Mouse (Mus musculus): Measurements from ENCODE around the gene H2-DMb1.

The H2-DMb1 gene

DNA sequence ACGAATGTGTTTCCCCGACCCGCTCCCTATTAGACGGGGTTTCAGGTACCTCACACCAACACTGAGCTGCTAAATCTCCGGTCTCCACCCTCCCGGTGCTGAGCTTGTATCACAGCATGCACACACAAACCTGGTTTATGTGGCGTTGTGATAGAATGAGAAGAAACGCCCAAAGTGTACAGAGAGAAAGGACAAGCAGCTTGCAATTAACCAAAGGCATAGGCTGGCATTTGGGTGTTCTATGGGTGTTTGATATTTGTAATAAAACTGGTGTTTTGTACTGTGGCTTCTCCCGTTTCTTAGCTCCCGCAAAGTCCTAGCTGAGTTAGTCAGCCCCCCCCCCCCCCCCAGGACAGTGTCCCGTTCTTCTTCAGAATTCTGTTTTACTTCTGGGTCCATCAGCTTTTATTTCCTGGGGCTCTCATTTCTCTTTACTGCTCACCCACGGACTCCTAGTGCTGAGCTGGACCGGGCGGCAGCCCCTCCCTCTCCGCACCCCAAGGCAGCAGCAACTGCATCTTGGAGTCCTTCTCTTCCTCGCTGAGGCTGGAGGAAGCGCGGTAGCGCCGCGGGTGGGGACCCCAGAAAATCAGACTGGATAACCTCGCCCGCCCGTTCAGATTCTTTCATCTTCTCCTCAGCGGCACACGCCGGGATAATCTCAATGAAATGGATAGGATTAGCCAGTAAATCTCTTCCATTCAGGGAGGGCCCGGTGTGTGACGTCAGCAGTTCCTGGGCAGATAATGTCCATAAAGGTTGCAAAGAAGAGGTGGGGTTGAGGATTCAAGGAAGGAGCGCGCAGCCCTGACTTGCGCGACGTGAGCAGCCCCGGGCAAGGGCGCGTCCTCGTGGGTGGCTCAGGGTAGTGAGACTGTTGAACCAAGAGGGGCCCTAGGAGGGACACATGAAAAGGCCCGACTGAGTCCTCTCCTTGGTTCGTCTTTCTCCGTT is 44.3 kb downstream of the H2-DMb1 start, which contains the start of gene Psmb8:
TSS of gene Psmb8 (plus strand) at position 781 of the 954 bp plus-strand sequence.
- DNase-seq = peak; percentile 91

DNA sequence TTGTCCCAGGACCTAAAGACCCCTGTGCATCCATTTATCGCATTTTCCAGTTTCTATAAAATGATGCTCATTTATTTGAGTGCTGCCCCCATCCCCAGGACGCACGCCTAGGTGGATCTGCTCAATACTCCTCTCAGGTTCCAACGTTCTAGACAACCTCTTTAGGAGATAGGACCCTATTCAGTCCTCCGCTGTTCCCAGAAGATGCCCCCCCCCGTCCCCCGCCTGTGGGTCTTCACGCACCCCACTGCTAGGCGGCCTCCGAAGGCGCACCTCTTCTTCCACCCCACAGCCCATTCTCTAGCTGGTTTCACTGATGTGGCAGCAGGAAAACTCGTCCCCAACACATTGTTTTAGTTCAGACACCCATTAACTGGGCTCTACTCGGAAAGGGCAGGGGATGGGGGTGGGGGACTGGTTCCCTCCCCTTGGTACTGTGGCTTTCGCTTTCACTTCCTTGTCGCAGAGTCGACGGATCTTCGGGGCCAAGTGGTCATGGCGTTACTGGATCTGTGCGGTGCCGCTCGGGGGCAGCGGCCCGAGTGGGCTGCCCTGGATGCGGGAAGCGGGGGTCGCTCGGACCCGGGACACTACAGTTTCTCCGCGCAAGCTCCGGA is 45.1 kb downstream of the H2-DMb1 start:
- DNase-seq = peak; percentile 84

DNA sequence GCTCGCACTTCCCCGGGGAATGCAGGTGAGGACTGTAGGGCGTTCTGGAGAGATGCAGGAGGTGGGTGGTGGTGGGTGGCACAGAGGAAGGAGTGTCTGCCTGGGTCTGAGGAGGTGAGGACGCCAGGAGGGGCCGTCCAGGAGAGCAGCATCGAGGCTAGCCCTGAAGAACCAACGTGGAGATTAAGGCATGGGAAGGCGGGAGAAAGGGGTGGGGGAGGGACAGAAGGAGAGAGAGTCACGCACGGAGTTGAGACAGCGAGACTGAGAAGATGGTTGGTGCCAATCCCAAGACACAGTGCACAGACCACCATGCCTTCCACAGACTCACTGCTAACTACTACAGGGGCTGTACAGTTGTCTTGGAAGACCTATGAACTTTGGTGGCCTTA is 45.6 kb downstream of the H2-DMb1 start:
- DNase-seq = no peak

DNA sequence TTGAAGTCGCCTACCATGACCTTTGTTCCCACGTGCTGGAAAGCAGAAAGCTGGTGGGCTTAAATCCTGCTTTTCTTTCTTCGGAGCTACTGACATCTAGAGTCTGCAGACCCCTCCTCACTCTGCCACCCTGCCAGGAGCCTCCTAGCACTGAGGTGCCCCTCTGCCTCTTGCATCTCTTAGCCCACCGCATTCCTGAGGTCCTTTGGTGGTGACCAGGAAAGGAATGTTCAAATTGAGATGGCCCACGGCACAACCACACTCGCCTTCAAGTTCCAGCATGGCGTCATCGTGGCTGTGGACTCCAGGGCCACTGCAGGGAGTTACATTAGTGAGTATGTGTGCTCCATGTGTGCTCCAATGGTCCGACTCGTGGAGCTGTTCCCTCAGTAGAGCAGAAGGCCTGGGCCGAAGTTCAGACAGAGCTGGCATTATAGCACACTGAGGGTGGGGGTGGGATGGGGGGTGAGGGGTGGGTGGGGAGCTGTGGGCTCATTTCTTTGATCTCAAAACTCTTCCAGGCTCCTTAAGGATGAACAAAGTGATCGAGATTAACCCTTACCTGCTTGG is 46.3 kb downstream of the H2-DMb1 start:
- peak; percentile 34 for DNase-seq

DNA sequence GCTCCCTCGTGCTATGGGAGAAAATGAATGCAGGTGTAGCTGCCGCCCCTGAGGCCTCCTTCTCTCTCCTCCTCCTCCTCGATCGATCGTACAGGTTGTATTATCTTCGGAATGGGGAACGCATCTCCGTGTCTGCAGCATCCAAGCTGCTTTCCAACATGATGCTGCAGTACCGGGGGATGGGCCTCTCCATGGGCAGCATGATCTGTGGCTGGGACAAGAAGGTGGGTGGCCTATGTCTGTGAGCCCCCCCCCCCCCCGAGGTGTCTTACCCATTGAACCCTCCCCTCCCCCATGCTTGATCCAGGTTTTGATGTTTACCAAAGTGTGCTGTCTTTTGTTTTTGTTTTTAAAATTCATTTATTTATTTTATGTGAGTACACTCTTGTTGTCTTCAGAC is 47.2 kb downstream of the H2-DMb1 start:
- peak; percentile 38 for DNase-seq

DNA sequence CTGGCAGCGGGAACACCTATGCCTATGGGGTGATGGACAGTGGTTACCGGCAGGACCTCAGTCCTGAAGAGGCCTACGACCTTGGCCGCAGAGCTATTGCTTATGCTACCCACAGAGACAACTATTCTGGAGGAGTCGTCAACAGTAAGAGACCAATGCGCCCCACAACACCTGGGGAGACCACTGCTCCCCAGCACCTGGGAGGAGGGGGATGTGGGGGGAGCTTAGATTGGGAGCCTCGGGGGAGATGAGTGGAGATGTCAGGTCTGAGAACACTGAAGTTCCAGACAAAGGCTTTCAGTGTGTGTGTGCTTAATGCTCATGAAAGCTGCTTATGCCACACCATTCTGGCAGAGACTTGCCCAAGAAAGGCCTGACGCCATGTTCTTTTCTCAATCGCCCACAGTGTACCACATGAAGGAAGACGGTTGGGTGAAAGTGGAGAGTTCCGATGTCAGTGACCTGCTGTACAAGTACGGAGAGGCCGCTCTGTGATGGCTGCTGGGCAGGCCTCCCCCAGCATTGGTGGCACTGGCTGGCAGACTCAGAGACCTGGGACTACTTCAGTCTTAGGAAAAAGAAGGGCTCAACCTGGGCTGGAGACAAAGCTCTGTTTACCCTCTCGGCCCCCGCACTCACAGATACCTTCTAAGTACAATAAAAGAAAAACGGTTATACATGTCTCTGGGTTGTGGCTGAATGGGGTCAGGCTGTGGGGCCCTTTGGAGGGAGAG is 48.1 kb downstream of the H2-DMb1 start:
- peak; percentile 80 for DNase-seq

DNA sequence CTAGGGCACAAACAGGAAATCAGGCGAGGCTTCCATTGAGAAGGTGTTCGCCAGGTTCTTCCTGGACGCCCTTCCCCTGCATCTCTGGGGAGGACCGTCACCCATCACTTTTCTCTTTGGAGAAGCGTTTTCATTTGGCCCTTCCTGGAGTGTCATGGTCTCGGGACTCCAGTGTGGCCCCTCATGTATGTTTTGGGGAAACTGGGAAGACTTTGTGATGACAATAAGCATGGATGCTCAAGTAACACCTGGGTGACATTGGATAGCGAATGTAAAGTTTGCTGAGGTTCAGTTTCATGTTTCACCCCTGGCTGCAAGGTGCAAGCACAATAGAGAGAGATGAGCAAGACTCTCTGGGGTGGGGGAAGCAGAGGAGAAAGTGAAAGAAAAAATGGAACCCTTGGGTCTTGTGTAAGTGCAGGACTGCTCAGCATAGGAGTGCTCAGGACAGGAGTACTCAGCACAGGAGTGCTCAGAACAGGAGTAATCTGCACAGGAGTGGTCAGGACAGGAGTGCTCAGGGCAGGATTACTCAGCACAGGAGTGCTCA is 48.7 kb downstream of the H2-DMb1 start:
- DNase-seq = no peak

DNA sequence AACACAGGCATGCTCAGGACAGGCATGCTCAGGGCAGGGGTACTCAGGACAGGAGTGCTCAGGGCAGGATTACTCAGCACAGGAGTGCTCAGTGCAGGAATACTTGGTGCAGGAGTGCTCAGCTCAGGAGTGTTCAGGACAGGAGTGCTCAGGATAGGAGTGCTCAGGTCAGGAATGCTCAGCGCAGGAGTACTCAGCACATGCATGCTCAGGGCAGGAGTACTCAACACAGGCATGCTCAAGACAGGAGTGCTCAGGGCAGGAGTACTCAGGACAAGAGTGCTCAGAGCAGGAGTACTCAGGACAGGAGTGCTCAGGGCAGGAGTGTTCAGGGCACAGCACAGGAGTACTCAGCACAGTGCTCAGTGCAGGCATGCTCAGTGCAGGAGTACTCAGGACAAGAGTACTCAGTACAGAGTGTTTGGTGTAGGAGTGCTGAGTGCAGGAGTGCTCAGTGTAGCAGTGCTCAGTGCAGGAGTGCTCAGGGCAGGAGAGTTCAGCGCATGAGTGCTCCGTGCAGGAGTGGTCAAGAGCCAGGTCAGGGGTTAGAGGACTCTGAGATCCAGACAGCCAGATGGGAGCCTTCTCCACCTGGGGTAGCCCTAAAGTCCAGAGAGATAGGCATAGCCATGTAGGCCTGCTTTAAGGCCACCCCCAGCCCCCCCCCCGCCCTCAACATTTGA is 50.0 kb downstream of the H2-DMb1 start:
- no peak for DNase-seq

DNA sequence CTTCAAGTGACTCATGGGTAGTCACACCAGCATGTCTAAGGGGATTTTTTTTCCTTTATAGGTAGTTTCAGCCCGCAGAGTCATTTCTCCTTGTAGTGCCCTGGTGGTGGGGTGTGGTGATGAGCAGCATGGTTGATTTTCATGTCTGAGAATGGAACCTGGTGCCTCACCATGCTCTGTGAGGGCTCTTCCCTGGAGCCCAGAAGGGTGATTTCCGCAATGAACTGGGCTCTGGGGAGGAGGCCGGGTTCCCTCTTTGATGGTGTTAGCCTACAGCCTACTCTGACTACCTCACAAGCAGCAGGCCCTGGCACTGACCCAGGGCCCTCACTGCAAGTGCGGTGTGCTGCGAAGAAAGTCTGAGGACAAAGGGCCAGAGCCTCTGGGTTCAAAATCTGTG is 50.6 kb downstream of the H2-DMb1 start, which contains the start of gene Tap2:
TSS of gene Tap2 (plus strand) at position 84 of the 400 bp plus-strand sequence.
- DNase-seq = no peak

DNA sequence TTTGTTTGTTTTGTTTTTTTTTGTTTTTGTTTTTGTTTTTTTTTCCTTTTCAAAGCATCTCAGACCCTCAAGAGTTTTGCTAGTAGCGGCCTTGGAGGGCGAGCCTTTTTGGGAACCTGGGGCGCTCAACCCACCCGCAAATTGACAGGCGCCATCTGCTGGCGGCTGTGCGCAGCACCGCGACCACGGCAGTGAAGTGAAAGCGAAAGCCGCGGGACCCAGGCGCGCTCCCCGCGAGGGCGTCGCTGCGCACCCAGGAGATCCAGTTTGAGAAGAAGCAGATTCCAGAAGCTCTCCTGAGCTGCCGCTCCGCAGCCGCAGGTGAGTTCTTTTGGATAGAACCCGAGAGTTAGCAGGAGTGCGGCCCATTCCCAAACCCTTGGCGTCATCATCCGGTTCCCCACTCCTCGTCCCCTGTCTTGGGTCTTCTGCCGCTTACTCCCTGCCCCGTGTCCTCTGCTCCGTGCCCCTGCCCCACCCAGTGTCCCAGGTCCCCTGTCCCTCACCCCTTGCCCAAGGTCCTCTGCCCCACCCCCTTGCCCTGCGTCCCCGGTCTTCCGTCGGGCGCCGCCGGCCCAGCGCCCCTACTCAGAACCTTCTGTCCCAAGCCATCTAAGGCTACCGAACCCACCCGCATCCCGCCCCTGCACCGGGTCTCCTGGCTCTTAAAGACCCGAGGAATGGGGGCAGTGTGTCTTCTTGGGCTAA is 51.6 kb downstream of the H2-DMb1 start:
- DNase-seq = peak; percentile 96

DNA sequence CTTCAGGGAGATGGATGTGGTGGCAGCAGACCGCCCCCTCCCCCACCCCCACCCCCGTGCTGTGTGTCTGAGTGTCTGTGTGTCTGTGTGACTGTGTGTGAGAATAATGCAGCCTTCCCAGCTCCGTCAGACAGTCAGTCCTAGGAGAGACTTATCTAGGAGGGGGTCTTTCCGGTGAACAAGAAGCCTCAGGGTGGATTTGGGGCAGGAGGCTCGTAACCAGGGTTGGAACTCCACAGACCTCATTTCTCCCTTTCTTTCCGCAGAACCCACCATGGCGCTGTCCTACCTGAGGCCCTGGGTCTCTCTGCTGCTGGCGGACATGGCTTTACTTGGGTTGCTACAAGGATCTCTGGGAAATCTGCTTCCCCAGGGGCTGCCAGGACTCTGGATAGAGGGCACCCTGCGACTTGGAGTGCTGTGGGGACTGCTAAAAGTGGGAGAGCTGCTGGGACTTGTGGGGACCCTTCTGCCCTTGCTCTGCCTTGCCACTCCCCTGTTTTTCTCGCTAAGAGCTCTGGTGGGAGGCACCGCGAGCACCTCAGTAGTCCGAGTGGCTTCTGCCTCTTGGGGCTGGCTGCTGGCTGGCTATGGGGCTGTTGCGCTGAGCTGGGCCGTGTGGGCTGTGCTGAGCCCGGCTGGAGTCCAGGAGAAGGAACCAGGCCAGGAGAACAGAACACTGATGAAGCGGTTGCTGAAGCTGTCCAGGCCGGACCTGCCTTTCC is 52.3 kb downstream of the H2-DMb1 start:
- peak; percentile 73 for DNase-seq

DNA sequence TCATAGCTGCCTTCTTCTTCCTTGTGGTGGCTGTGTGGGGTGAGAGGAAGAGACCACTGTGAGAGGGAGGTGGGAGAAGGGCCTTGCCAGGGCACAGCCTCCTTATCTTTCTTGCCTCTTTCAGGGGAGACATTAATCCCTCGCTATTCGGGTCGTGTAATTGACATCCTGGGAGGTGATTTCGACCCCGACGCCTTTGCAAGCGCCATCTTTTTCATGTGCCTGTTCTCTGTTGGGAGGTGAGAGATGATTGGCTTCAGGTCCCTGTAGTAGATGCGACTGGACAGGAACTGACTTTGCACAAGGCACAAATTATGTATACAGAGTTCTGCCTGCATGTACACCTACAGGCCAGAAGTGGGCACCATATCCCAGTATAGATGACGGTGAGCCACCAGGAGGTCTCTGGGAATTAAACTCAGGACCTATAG is 52.9 kb downstream of the H2-DMb1 start:
- peak; percentile 65 for DNase-seq

DNA sequence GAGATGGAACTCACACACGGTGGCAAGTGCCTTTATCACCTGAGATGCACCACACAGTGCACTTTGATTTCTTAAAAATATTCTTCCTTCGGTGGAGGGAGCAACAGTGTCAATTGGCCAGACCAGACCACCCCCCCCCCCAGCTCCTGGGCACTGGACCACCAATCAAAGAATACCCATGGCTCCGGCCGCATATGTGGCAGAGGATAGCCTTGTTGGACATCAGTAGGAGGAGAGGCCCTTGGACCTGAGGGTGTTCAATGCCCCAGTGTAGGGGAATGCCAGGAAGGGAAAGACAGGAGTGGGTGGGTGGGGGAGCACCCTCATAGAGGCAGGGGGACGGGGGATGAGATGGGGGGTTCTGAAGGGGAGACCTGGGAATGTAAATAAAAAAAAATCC is 53.9 kb downstream of the H2-DMb1 start:
- DNase-seq = peak; percentile 15

DNA sequence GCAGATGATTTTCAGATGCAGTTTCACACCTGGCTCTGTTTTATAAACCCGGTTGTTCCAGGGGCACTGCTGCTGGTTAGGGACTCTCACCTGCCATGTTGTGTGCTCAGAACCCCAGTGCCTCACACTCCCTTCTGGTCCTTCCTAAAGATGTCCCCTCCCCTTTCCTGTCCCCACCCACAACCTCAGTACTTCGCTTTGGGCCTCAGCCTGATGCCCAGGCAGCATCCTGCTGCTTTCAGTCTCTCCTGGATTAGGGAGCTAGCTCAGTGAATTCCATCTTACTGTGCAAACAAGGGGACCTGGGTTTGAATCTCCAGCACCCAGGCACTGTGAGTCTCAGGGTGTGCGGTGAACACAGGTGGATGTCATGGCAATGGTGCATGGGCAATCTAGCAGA is 54.6 kb downstream of the H2-DMb1 start:
- DNase-seq = peak; percentile 68

DNA sequence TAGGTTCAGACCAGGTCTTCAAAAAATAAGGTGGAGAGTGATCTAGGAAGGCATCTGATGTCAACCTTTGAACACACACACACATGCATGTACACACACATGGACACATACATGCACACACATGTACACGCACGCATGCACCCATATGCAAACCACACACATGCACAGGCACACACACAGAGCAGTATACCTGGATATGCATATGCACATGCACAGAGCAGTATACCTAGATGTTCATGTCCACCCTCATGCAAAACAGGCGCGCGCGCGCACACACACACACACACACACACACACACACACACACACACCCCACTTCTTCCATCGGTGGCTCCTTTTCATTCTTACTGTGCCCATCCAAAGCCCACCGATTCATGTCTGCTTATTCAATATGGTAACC is 55.0 kb downstream of the H2-DMb1 start:
- DNase-seq = peak; percentile 10

DNA sequence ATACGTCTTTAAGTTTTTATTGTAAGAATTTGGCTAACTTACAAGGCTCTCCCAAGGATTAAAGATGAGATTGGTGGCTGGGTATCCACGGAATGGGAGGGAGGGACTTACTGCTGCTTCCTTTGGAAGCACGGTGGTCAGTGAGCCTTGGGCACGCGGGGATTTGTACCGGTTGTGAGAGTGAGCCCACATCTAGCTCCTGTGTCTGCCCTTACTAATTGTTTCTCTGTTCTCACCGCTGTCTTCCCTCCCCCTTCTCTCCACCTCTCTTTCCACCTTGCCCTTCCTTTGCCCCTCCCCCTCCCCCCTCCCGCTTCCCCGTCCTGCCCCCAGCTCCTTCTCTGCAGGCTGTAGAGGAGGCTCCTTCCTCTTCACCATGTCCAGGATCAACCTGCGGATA is 55.5 kb downstream of the H2-DMb1 start:
- peak; percentile 36 for DNase-seq

DNA sequence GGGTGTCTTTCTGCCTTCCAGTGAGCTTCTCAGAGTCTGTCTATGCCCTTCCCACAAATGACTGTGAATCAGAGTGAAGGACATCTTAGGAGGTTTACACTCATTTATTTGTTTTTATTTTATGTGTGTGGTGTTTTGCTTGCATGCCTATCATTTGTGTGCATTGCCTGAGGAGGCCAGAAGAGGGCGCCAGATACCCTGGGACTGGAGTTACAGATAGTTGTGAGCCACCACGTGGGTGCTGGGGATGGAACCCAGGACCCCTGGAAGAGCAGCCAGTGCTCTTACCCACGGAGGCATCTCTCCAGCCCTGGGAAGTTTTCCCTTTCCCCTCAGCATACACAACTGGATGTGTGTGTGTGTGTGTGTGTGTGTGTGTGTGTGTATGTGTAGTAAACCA is 56.8 kb downstream of the H2-DMb1 start:
- DNase-seq = peak; percentile 52
